Mouse (Mus musculus) CD4-positive, CD25-positive, alpha-beta regulatory T cell, adult 4 months (primary cell): Measurements from ENCODE around the gene Pfdn5. TPM values are rescaled to one million over a fixed set of nuclear protein-coding genes. Genes with fewer than 3 reads are reported as not detected.
A peak's percentile ranks its signal among the peaks of the same experiment; 100 is the strongest.
"Not testable (repeated sequence)": the region's sequence is repeated elsewhere in the genome, so short reads cannot be mapped to it uniquely, and the experiment has no call there.

Experiments
- ATAC-seq: one replicate; pipeline ENCODE4 v1.8.0; 2017
- polyA plus RNA-seq, 2 experiments: library from polyadenylated mRNA; unstranded; fragments of 100-300 nt; shearing (Covaris generic); gene quantifications; one replicate each; pipeline ENCODE4 v1.2.1; 2017

Pfdn5 gene
- polyA plus RNA-seq, 2 experiments from 2014 or later = 1,296 to 1,302 TPM

DNA sequence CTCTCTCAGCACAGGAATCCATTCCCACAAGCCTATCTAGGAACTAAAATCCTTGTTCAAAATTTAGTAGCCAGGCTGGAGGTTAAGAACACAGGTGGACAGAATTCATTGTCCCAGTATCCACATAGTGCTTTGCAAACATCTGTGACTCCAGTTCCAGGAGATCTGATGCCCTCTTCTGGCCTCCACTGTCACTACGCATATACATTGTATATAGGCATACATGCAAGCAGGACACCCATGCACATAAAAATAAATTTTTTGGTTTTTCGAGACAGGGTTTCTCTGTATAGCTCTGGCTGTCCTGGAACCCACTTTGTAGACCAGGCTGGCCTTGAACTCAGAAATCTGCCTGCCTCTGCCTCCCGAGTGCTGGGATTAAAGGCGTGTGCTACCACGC, 10.0 kb downstream of the Pfdn5 start:
- ATAC-seq = not testable (repeated sequence)

DNA sequence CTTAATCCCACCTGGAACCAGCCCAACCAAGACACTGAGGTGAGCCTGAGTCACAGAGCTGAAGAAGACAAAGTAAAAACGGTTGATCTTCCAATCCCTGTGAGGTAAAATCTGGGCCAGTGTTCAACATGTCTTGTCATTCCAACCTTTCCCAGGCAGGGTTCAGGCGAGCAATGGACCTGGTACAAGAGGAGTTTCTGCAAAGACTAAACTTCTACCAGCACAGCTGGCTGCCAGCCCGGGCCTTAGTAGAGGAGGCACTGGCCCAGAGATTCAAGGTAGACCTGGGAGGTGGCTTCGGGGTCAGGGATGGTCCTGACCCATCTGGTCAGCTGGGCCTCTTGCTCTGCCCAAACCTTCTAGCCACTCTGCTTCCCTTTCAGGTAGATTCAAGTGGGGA, 11.0 kb downstream of the Pfdn5 start:
- no peak for ATAC-seq

- ATAC-seq = no peak
Measured at GRCm38 (mm10) chr15:102339612-102340011, 13.7 kb downstream of the Pfdn5 start.

GRCm38 (mm10) chr15:102341580-102341979, 15.7 kb downstream of the Pfdn5 start:
- peak; percentile 73 for ATAC-seq

DNA sequence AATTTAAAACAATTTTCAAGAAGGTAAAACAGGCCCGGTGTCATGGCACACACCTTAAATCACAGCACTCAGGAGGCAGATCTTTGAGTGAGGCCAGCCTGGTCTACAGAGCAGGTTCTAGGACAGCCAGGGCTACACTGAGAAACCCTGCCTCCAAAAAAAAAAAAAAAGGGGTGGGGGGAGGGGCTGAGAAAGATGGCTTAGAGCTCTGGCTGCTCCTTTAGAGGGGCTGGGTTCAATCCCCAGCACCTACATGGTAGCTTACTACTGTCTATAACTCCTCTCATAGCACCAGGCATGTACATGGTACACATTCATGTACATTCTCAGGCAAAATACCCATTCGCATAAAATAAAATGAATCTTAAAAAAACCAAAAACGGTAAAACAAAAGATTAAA, 18.6 kb downstream of the Pfdn5 start:
- ATAC-seq = no peak

GRCm38 (mm10) chr15:102346444-102346843, 20.5 kb downstream of the Pfdn5 start:
- ATAC-seq = no peak

DNA sequence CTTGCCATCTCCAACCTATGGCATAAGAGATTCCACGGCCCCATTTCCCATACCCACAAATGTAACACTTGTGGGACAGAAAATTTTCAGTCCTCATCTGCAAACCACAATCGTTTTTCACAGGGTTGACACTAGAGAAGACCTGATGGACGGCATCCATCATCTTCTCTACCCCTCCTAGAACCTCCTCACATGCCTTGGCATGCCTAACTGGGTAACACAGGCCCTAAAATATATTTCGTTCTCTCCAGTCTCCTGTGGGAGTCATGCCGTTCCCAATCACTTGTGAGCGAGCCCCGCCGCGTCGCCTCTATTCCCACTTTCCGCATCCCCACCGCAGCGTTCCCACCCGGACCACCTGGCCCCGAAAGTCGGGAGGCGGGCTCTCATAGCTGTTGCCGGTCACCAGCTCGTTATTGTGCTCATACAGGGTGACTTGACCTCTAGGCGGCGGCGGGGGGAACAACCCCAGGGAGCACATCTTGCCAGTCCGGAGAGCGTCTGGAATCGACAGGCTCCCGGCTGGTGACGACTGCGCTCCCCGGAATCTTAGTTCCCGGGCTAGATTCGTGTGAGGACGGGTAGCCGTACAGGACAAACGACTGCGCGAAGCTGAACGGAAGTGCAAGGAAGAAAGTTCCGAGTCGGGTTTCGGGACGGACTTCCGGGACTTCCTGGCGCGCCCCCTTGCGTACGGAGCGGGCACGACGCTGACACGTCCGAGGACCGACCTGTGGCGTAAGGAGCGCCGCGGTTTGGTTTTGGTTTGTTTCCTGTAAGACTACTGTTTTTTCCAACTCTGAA, 24.4 kb downstream of the Pfdn5 start, which contains the start of gene Aaas:
Aaas (minus strand) TSS at position 634 of the 804 bp plus-strand sequence.
- peak; percentile 96 for ATAC-seq

GRCm38 (mm10) chr15:102350942-102351291, 25.0 kb downstream of the Pfdn5 start:
- ATAC-seq = peak; percentile 7

DNA sequence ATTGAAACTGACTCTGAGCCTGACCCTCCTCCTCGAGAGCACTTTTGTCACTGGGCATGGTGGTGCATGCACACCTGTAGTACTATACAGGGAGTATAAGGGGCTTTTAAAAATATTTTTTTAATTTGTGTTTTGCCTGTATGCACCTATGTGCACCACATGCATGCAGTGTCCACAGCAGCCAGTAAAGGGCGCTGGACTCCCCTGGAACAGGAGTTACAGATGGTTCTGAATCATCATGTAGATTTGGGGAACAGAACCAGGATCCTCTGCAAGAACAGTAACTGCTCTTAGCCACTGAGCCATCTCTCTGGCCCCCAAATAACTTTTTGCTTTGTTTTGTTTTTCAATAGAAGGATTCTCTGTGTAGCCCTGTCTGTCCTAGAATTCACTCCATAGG, 26.3 kb downstream of the Pfdn5 start:
- ATAC-seq = no peak

DNA sequence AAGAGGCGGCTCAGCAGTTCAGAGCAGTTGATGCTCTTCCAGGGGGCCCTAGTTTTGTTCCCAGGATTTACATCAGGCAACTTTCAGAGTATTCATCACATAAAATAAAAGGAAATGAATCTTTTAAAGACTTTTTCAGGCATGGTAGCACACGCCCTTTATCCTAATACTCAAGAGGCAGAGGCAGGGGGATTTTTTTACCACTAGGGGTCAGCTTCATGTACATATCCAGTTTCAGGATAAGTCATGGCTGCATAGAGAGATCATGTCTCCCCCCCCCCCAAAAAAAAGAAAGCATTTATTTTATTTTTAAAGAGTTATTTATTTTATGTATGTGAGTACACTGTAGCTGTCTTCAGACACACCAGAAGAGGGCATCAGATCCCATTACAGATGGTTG, 28.1 kb downstream of the Pfdn5 start:
- ATAC-seq = no peak

GRCm38 (mm10) chr15:102355134-102355870, 29.4 kb downstream of the Pfdn5 start:
- ATAC-seq = no peak

DNA sequence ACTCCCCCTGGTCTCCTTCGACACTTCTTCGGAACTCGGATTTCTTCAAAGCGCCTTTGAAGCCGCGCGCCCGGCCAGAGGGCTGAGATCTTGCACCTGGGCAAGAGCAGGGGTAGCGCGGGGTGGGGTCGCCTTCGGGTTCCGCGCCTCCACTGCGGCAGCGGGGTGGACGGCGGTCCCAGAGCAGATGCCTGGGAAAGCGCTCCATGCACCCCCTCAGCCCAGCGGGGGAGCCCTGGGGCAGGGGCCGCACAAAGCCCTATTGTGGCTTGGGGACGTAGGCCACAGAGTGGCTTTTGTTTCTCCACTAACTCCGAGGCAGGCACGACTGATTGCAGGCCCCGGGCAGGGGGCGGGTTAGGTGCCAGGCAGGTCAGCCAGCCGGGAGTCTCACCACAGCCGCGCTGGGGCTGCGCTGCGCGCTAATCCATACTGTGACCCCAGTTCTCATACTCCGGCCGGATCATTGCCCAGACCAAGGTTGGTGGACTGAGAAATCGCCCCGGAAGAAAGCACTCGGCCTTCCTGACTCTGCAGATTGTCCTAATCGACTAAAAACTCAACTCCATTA, 30.0 kb downstream of the Pfdn5 start:
- no peak for ATAC-seq

GRCm38 (mm10) chr15:102356501-102357325, 30.8 kb downstream of the Pfdn5 start:
- ATAC-seq = no peak

DNA sequence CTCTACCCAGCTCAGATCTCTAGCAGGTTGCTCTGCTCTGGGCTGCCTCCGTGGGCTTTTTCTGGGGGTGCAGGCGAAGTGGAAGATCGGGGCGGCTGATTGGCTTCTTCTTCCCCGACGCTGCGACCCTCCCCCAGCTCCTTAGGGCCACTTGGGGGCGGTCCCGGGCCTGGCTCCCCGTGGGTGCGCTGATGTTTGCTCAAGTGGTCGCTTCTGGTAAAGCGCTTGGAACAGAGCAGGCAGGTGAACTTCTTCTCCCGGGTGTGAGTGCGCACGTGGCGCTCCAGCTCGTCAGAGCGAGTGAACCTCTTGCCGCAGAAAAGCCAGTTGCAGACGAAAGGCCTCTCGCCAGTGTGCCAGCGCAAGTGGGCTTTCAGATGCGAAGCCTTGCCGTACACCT, 32.2 kb downstream of the Pfdn5 start:
- ATAC-seq = no peak

GRCm38 (mm10) chr15:102358834-102359233, 32.9 kb downstream of the Pfdn5 start:
- no peak for ATAC-seq

GRCm38 (mm10) chr15:102362648-102363047, 36.7 kb downstream of the Pfdn5 start:
- no peak for ATAC-seq

DNA sequence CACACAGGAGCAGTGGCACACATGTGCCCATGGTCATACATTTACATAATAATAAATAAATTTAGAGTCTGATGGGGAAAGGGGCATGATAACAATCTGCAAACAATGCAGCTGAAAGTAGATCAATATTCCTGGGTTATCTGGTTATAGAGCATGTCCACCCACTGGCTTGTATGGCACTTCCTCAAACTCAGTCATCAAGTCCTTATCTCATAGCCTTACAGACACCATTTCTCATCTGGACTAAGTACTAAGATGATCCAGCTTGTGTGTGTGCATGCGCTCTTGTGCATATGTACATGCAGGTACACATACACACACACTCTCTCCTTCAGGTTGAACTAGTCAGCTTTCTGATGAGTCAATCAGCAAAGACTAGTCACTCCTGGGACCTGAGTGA, 38.8 kb downstream of the Pfdn5 start:
- no peak for ATAC-seq

- no peak for ATAC-seq
Measured at GRCm38 (mm10) chr15:102366238-102366637, 40.3 kb downstream of the Pfdn5 start.

DNA sequence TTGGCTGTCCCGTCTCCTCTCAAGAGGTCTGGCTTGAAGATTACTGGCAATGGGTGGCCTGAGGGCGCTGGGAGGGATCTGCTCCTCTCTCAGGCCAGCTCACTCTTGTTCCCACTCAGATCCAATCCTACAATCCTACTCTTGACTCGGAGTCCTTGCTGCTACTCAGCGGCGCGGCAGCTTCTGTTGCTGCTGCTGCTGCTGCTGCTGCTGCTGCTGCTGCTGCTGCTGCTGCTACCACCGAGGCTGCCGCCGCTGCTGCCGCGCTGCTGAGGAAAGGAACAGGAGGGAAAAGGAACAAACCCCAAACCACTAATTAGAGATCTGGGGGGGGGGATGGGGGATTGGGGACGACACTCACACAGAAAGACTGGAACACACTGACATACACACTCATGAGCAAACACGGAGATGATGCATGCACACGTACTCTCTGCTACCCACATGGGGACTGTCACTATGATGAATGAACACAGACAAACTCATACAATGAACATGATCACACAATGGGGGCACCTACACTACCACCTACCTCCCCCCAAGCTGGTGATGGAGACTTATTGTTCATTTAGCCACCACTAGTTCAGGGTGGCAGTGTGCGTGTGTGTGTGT, 40.9 kb downstream of the Pfdn5 start, which contains the start of gene Sp7:
Sp7 (minus strand) TSS at position 450 of the 612 bp plus-strand sequence.
- ATAC-seq = no peak

DNA sequence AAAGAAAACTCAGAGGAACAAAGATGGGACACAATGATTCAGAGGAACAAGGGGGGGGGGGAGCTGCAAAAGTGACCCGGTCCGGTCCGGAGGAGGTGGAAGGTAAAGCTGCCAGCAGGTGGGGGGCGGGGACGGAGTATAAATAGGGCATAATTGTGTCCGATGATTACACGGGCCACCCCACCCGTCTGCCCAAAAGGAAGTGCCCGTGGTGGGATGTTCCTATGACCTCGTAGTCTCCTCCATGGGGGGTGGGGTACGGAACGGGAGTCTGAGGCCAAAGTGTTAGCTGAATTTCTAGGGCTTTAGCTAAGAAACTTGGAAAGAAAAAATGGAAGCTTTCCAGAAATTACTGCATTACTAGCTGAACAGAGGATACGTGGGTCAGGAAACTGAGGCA, 44.1 kb downstream of the Pfdn5 start:
- ATAC-seq = no peak

DNA sequence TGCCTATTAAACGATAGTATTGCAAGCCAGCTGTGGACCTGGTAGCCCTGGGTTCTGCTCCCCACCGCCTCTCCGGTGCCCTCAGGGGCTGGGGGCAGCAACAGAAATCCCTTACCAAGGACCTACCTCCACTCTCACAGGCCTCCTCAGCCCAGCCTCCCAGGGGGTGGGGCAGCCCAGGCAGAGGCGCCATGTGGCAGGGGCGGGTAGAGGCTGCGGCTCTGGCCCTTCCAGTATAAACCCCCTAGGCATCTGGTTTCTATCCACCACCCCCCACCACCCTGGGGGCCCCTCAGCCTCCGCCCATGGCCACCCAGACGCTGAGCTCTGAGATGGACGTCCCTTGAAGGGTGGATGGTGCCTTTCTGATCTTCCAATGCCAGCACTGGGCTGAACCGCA, 44.8 kb downstream of the Pfdn5 start:
- no peak for ATAC-seq

GRCm38 (mm10) chr15:102376453-102377162, 50.7 kb downstream of the Pfdn5 start:
- peak; percentile 65 for ATAC-seq
